Mouse (Mus musculus) heart, adult 2 months (tissue): ENCODE measurements at regions not wholly inside any gene's neighbourhood (a gene's known extent, or its start where the extent isn't known, plus 50 kb on each side); places are given as distances from the start of the nearest gene placed in this dataset.

ENCODE experiments used
- DNase-seq, 2 experiments: peaks; one replicate each; pipeline ENCODE4 v3.0.0; 2021
- H3K27ac ChIP-seq: fragments of 200-600 bp; 2 replicates; pipeline ENCODE4 v1.8.1; 2022
- H3K27me3 ChIP-seq: fragments of 200-500 bp; 2 replicates; pipeline ENCODE4 v1.6.1; 2012; ENCODE audit warnings: mild to moderate bottlenecking, low read length, inconsistent platforms, mixed read lengths; ENCODE audit not compliant: control insufficient read depth, insufficient read depth
- H3K36me3 ChIP-seq: fragments of 200-500 bp; 2 replicates; pipeline ENCODE4 v1.6.1; 2012; ENCODE audit warnings: low read length, inconsistent platforms; ENCODE audit not compliant: control insufficient read depth, insufficient read depth
- H3K4me1 ChIP-seq: fragments of 200-500 bp; 2 replicates; pipeline ENCODE4 v1.6.1; 2011; ENCODE audit warnings: low read length; ENCODE audit not compliant: control insufficient read depth, insufficient read depth
- H3K4me3 ChIP-seq: fragments of 200-600 bp; 2 replicates; pipeline ENCODE4 v1.8.1; 2022
- H3K79me2 ChIP-seq: fragments of 200-500 bp; replicated peaks from 2 replicates; pipeline ENCODE4 v1.6.1; 2012; ENCODE audit warnings: mild to moderate bottlenecking, inconsistent platforms, low read length, moderate library complexity, mixed read lengths; ENCODE audit not compliant: control insufficient read depth, insufficient read depth
- H3K9ac ChIP-seq: fragments of 200-500 bp; 2 replicates; pipeline ENCODE4 v1.6.1; 2012; ENCODE audit warnings: low read depth, mild to moderate bottlenecking, control low read depth, inconsistent platforms, low read length, mixed read lengths
- CTCF ChIP-seq: fragments of 200-600 bp; IDR thresholded peaks from 2 replicates; pipeline ENCODE4 v1.8.1; 2022; ENCODE audit warnings: antibody characterized with exemption, mild to moderate bottlenecking, moderate library complexity
- EP300 ChIP-seq: fragments of 200-500 bp; IDR thresholded peaks from 2 replicates; pipeline ENCODE4 v1.6.1; 2011; ENCODE audit warnings: low read depth, low read length, control low read depth; ENCODE audit not compliant: insufficient read depth
- POLR2A ChIP-seq: fragments of 200-500 bp; IDR thresholded peaks from 2 replicates; pipeline ENCODE4 v1.6.1; 2011; ENCODE audit warnings: mild to moderate bottlenecking, low read depth, low read length, control low read depth; ENCODE audit not compliant: insufficient read depth
- WGBS: fragments of 180-500 bp; shearing (Covaris S2); methylation state at CpG from one replicate; pipeline ENCODE4 v1.1.7; 2018; 5-methylcytosine and 5-hydroxymethylcytosine counted together
- intact Hi-C: fragments of 180-260 bp; cut with DNase I; formaldehyde crosslinking; loops from one replicate; pipeline ENCODE4 v1.15.1; 2025

DNA sequence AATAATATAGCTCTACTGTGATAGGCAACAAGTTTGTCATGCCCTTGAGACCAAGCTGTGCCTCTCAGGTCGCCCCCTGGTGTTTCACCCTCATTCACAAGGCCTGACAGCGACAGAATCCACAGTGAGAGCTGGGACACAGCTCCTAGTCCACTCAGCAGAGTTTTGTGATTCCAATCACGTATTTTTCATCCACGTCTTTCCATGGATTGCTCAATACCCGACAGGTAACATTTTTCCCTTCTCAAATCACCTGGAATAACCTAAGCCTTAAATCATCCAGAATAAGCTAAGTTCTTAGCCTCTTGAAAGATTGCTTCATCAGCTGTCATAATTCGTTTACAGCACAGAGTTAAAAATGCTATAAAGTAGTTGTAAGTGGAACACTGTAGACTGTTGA lies 211.3 kb downstream of the Ccdc91 start:
- no peak for DNase-seq
- Histone ChIP-seq H3K27me3 (no peaks in the 10 kb centered on the region), H3K4me1 (no peaks in the 10 kb centered on the region), H3K36me3 (no peaks in the 10 kb centered on the region), H3K4me3 (no peak overlapping the region), H3K27ac (no peak overlapping the region), H3K79me2 (no peaks in the 10 kb centered on the region), H3K9ac (no peak overlapping the region)
- intact Hi-C loops, result no loop called here
- WGBS, result 74% methylated on average over 6 of the region's 6 CpGs
- TF ChIP-seq CTCF, result peak; percentile 34
- TF ChIP-seq EP300, result no peak
- TF ChIP-seq POLR2A, result no peak

GRCm38 (mm10) chr6:147698255-147698654 lies 222.6 kb downstream of the Ccdc91 start:
- Histone ChIP-seq H3K36me3 (no peaks in the 10 kb centered on the region), H3K27me3 (no peaks in the 10 kb centered on the region), H3K4me3 (no peak overlapping the region), H3K4me1 (no peaks in the 10 kb centered on the region), H3K79me2 (no peaks in the 10 kb centered on the region), H3K27ac (no peak overlapping the region), H3K9ac (no peak overlapping the region)
- intact Hi-C loops, result no loop called here
- WGBS, result 85% methylated on average over 1 of the region's 1 CpGs
- no peak for DNase-seq
- no peak for TF ChIP-seq EP300
- no peak for TF ChIP-seq CTCF
- no peak for TF ChIP-seq POLR2A

DNA sequence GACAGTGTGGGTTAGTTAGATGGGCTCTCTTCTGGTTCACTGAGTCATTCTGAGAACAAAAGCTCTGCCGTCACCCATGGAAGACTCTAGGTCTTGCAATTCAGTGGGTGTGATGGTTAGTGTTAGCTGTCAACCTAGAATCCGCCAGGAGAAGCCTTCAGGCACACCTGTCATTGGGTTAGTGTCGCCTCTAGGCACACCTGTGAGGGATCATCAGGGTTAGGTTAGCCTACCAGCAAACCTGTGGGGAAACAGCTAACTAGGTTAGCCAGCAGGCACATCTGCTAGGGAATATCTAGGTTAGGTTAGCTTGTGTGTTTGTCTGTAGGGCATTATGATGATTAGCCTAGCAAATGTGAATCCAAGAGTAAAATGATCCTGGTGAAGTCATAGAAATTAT lies 223.8 kb downstream of the Ccdc91 start:
- Histone ChIP-seq H3K36me3 (no peaks in the 10 kb centered on the region), H3K27me3 (no peaks in the 10 kb centered on the region), H3K27ac (no peak overlapping the region), H3K4me3 (no peak overlapping the region), H3K79me2 (no peaks in the 10 kb centered on the region), H3K9ac (no peak overlapping the region), H3K4me1 (no peaks in the 10 kb centered on the region)
- TF ChIP-seq CTCF (no peak), EP300 (no peak), POLR2A (no peak)
- intact Hi-C loops, result no loop called here
- WGBS, result 80% methylated on average over 3 of the region's 3 CpGs
- no peak for DNase-seq

DNA sequence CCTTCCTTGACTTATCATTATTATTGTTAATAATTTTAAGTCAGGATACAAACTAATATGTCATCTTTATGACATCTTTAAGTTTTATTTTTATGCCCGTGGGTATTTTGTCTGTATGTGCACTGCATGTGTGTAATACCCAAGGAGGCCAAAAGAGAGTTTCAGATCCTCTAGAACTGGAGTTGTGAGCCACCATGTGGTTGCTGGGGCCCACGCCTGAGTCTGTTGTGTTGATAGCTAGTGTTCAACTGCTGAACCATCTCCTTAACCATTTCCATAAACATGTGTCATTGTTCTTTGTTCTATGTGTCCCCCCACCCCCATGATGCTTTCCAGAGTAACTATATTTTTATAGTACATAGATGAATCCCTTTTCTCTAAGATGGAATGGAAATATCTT lies 225.0 kb downstream of the Ccdc91 start:
- Histone ChIP-seq H3K79me2 (no peaks in the 10 kb centered on the region), H3K27ac (no peak overlapping the region), H3K27me3 (no peaks in the 10 kb centered on the region), H3K4me1 (no peaks in the 10 kb centered on the region), H3K9ac (no peak overlapping the region), H3K4me3 (no peak overlapping the region), H3K36me3 (no peaks in the 10 kb centered on the region)
- DNase-seq, result no peak
- intact Hi-C loops, result no loop called here
- WGBS, result 73% methylated on average over 2 of the region's 2 CpGs
- TF ChIP-seq POLR2A, result no peak
- TF ChIP-seq EP300, result no peak
- no peak for TF ChIP-seq CTCF

DNA sequence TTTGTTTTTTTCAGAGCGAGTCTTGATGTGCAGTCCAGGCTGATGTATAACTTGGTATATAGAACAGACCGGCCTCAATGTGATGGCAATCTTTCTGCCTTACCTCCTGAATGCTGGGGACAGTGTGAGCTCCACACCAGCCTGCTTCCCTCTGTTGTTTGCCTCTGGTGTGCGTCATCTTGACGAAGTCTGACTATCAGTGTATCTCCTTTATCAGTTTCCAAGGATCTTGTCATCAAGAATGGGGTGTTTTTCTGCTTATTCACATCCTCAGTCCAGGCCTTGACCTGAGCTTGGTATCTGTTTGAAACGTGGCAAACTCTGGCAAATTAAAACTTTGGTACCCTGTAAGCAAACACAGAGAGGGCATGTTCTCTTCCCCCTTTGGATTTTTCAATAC lies 226.3 kb downstream of the Ccdc91 start:
- H3K36me3 ChIP-seq, result no peaks in the 10 kb centered on the region
- intact Hi-C loops, result no loop called here
- H3K27me3 ChIP-seq, result no peaks in the 10 kb centered on the region
- H3K79me2 ChIP-seq, result no peaks in the 10 kb centered on the region
- no peak for DNase-seq
- 62% methylated on average over 5 of the region's 5 CpGs for WGBS
- no peak overlapping the region for H3K9ac ChIP-seq
- H3K27ac ChIP-seq, result no peak overlapping the region
- no peak for TF ChIP-seq CTCF
- H3K4me3 ChIP-seq, result no peak overlapping the region
- H3K4me1 ChIP-seq, result no peaks in the 10 kb centered on the region

DNA sequence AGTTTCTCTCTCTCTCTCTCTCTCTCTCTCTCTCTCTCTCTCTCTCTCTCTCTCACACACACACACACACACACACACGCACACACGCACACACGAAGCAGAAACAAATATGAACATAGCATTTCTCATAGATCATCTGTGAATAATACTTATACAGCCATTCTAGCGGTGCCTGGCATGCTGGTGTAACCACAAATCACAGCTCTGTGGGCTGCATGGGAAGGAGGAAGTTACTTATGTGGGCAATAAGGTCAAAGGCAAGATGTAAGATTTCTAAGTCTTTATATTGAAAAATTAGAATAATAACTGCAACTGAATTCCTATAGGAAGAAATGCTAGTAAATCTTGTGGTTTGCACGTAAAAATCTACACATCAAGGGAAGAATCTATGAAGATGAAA lies 228.7 kb downstream of the Ccdc91 start:
- DNase-seq, result no peak
- Histone ChIP-seq H3K27ac (no peak overlapping the region), H3K4me1 (no peaks in the 10 kb centered on the region), H3K36me3 (no peaks in the 10 kb centered on the region), H3K4me3 (no peak overlapping the region), H3K9ac (no peak overlapping the region), H3K27me3 (no peaks in the 10 kb centered on the region), H3K79me2 (no peaks in the 10 kb centered on the region)
- intact Hi-C loops, result no loop called here
- 86% methylated on average over 5 of the region's 5 CpGs for WGBS
- TF ChIP-seq EP300, result no peak
- no peak for TF ChIP-seq POLR2A
- no peak for TF ChIP-seq CTCF
